Mouse (Mus musculus) thymus, adult 2 months (tissue): ENCODE results near the gene Glis3.

Experiments
- CTCF ChIP-seq: fragments of 200-500 bp; IDR thresholded peaks from 2 replicates; pipeline ENCODE4 v1.5.1; 2012; ENCODE audit warnings: mild to moderate bottlenecking, control low read depth, low read length, moderate library complexity, borderline replicate concordance; ENCODE audit not compliant: control insufficient read depth, poor library complexity, insufficient read depth; ENCODE audit errors: extremely low read depth
- POLR2A ChIP-seq: fragments of 200-500 bp; IDR thresholded peaks from 2 replicates; pipeline ENCODE4 v1.6.1; 2012; ENCODE audit warnings: mild to moderate bottlenecking, low read length, control low read depth, moderate library complexity; ENCODE audit not compliant: control insufficient read depth, poor library complexity, insufficient read depth; ENCODE audit errors: extremely low read depth

DNA sequence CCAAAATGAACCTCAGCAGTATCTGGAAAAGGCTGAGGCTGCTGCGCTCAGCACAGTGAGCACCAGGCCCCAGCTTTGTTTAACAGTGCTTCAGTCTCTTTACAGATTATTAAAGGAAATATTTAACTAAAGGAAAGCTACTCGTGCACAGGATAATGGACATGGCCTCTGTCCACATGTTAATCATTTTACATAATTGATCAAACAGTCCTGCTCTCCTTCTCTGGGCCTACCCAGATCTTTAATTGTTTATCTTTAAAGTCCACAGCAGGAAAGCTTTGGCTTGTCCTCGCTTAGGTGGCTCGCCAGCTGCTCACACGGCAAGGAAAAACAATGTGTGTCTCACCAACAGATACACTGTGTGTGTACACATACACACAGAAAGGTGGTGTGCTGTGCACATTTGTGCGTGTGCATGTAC lies 159.1 kb downstream of the Glis3 start:
- TF ChIP-seq CTCF (no peak), POLR2A (no peak)
